Mouse (Mus musculus) megakaryocyte, embryonic 14.5 days (primary cell): ENCODE results near the gene Alpk1. TPM values are rescaled to one million over a fixed set of nuclear protein-coding genes. Genes with fewer than 3 reads are reported as not detected.

Experiments used
- H3K27me3 ChIP-seq: replicated peaks from 2 replicates; pipeline ENCODE3; 2012; ENCODE audit warnings: inconsistent platforms
- H3K36me3 ChIP-seq: replicated peaks from 2 replicates; pipeline ENCODE3; 2012; ENCODE audit warnings: low read length, inconsistent platforms, mixed read lengths
- H3K4me1 ChIP-seq: 2 replicates; pipeline ENCODE4 v1.6.1; 2012; ENCODE audit warnings: inconsistent platforms
- H3K4me3 ChIP-seq: replicated peaks from 2 replicates; pipeline ENCODE3; 2012; ENCODE audit warnings: moderate library complexity, mild to moderate bottlenecking, inconsistent platforms
- H3K9me3 ChIP-seq: 2 replicates; pipeline ENCODE4 v1.6.1; 2012; ENCODE audit warnings: inconsistent platforms
- FLI1 ChIP-seq: IDR thresholded peaks from 2 replicates; pipeline ENCODE4 v1.6.1; 2012; ENCODE audit warnings: low read length, inconsistent platforms, mixed read lengths
- GATA1 ChIP-seq: IDR thresholded peaks from 3 replicates; pipeline ENCODE4 v1.6.1; 2012; ENCODE audit warnings: mixed read lengths, low read length, inconsistent platforms, borderline replicate concordance
- polyA plus RNA-seq: library from polyadenylated mRNA; stranded (reverse); fragments of >175 nt; gene quantifications from 2 replicates; pipeline ENCODE4 v1.2.3, GENCODE M21; 2012; ENCODE audit warnings: low replicate concordance; ENCODE audit not compliant: insufficient read depth

Alpk1 gene
- polyA plus RNA-seq, 1 experiment: 0.25 TPM

GRCm38 (mm10) chr3:127631582-127631981, 148.7 kb downstream of the Alpk1 start:
- Histone ChIP-seq H3K4me1 (peaks cover 67% of the 10 kb centered on the region), H3K27me3 (peaks cover 93% of the 10 kb centered on the region)
- TF ChIP-seq FLI1 (no peak), GATA1 (no peak)

GRCm38 (mm10) chr3:127630735-127631372, 149.5 kb downstream of the Alpk1 start:
- Histone ChIP-seq H3K36me3 (no peaks in the 10 kb centered on the region), H3K4me3 (peak overlapping the region; percentile 16), H3K27me3 (peaks cover 95% of the 10 kb centered on the region), H3K9me3 (no peaks in the 10 kb centered on the region), H3K4me1 (peaks cover 73% of the 10 kb centered on the region)
- TF ChIP-seq GATA1 (no peak), FLI1 (no peak)

More at GRCm38 (mm10) chr3:127631582-127631981, 148.7 kb downstream of the Alpk1 start:
- H3K9me3 ChIP-seq: no peaks in the 10 kb centered on the region
- H3K36me3 ChIP-seq: no peaks in the 10 kb centered on the region
- peak overlapping the region; percentile 73 for H3K4me3 ChIP-seq

- Histone ChIP-seq H3K4me1 (peaks cover 80% of the 10 kb centered on the region), H3K36me3 (no peaks in the 10 kb centered on the region)
Observed at GRCm38 (mm10) chr3:127630190-127630589, 150.1 kb downstream of the Alpk1 start.

GRCm38 (mm10) chr3:127628311-127629184, 151.8 kb downstream of the Alpk1 start:
- no peaks in the 10 kb centered on the region for H3K9me3 ChIP-seq
- TF ChIP-seq FLI1: no peak
- no peak for TF ChIP-seq GATA1
- peaks cover 68% of the 10 kb centered on the region for H3K4me1 ChIP-seq
- peaks cover 90% of the 10 kb centered on the region for H3K27me3 ChIP-seq
- H3K4me3 ChIP-seq: peak overlapping the region; percentile 70
- H3K36me3 ChIP-seq: no peaks in the 10 kb centered on the region

More at GRCm38 (mm10) chr3:127630190-127630589, 150.1 kb downstream of the Alpk1 start:
- H3K4me3 ChIP-seq: no peak overlapping the region
- no peak for TF ChIP-seq GATA1
- no peak for TF ChIP-seq FLI1
- H3K9me3 ChIP-seq: no peaks in the 10 kb centered on the region
- H3K27me3 ChIP-seq: peaks cover 96% of the 10 kb centered on the region

- no peaks in the 10 kb centered on the region for H3K36me3 ChIP-seq
- peaks cover 62% of the 10 kb centered on the region for H3K4me1 ChIP-seq
- H3K9me3 ChIP-seq: no peaks in the 10 kb centered on the region
- TF ChIP-seq FLI1: no peak
- no peak for TF ChIP-seq GATA1
- peaks cover 85% of the 10 kb centered on the region for H3K27me3 ChIP-seq
- peak overlapping the region; percentile 70 for H3K4me3 ChIP-seq
Observed at GRCm38 (mm10) chr3:127627956-127628310, 152.4 kb downstream of the Alpk1 start.

GRCm38 (mm10) chr3:127627151-127627955, 153.0 kb downstream of the Alpk1 start:
- Histone ChIP-seq H3K9me3 (no peaks in the 10 kb centered on the region), H3K4me3 (peak overlapping the region; percentile 59), H3K4me1 (peaks cover 56% of the 10 kb centered on the region), H3K36me3 (no peaks in the 10 kb centered on the region), H3K27me3 (peaks cover 84% of the 10 kb centered on the region)
- no peak for TF ChIP-seq FLI1
- TF ChIP-seq GATA1: no peak

GRCm38 (mm10) chr3:127626524-127626923, 153.8 kb downstream of the Alpk1 start:
- peaks cover 48% of the 10 kb centered on the region for H3K4me1 ChIP-seq
- peaks cover 79% of the 10 kb centered on the region for H3K27me3 ChIP-seq
- no peaks in the 10 kb centered on the region for H3K9me3 ChIP-seq
- TF ChIP-seq FLI1 (no peak), GATA1 (no peak)
- no peaks in the 10 kb centered on the region for H3K36me3 ChIP-seq
- no peak overlapping the region for H3K4me3 ChIP-seq

- TF ChIP-seq FLI1: no peak
- no peak for TF ChIP-seq GATA1
- peaks cover 73% of the 10 kb centered on the region for H3K27me3 ChIP-seq
- H3K36me3 ChIP-seq: no peaks in the 10 kb centered on the region
- peaks cover 41% of the 10 kb centered on the region for H3K4me1 ChIP-seq
- peak overlapping the region; percentile 90 for H3K4me3 ChIP-seq
- H3K9me3 ChIP-seq: no peaks in the 10 kb centered on the region
Observed at GRCm38 (mm10) chr3:127625701-127626399, 154.5 kb downstream of the Alpk1 start.

GRCm38 (mm10) chr3:127625296-127625695, 155.0 kb downstream of the Alpk1 start:
- TF ChIP-seq GATA1 (no peak), FLI1 (no peak)
- Histone ChIP-seq H3K4me3 (peak overlapping the region; percentile 90), H3K36me3 (no peaks in the 10 kb centered on the region), H3K4me1 (peaks cover 39% of the 10 kb centered on the region), H3K27me3 (peaks cover 68% of the 10 kb centered on the region), H3K9me3 (no peaks in the 10 kb centered on the region)

Other genes with a start within 250 kb of the Alpk1 start
- gene Larp7, start 227.2 kb downstream of the Alpk1 start, polyA plus RNA-seq: 3.2 and 33.2 TPM in 2 replicates
- gene Zgrf1, start 227.0 kb downstream of the Alpk1 start, polyA plus RNA-seq: 0.07 TPM in 1 of 2 replicates, not detected in the other
- gene Neurog2, start 147.4 kb downstream of the Alpk1 start, polyA plus RNA-seq: not detected in 2 replicates
- gene Tifa, start 9.3 kb upstream of the Alpk1 start, polyA plus RNA-seq: 131 and 222 TPM in 2 replicates
- 2.3 and 27.8 TPM in 2 replicates for gene Ap1ar, start 57.0 kb upstream of the Alpk1 start, polyA plus RNA-seq
- 2.1 and 7.7 TPM in 2 replicates for gene Fam241a, start 115.8 kb upstream of the Alpk1 start, polyA plus RNA-seq